Mouse (Mus musculus) limb, embryonic 13.5 days (tissue): Measurements from ENCODE around the gene Hk2. TPM values are rescaled to one million over a fixed set of nuclear protein-coding genes. Genes with fewer than 3 reads are reported as not detected.

Source experiments
- ATAC-seq: fragments of 200-750 bp; cut with Nextera tagmentation; 2 replicates; pipeline ENCODE4 v1.8.0; 2017; ENCODE audit warnings: low read depth, moderate number of reproducible peaks, moderate TSS enrichment; ENCODE audit not compliant: low FRiP score
- H3K27ac ChIP-seq: fragments of 300-500 bp; sonication (generic); 2 replicates; pipeline ENCODE4 v1.5.1; 2015; ENCODE audit warnings: inconsistent platforms, mild to moderate bottlenecking, moderate library complexity
- H3K27me3 ChIP-seq: fragments of 300-500 bp; sonication (generic); 2 replicates; pipeline ENCODE4 v1.6.1; 2015; ENCODE audit warnings: mild to moderate bottlenecking, inconsistent platforms
- H3K36me3 ChIP-seq: fragments of 300-500 bp; sonication (generic); 2 replicates; pipeline ENCODE4 v1.6.1; 2015; ENCODE audit warnings: inconsistent platforms, mild to moderate bottlenecking, moderate library complexity
- H3K4me1 ChIP-seq: fragments of 300-500 bp; sonication (generic); 2 replicates; pipeline ENCODE4 v1.6.1; 2015; ENCODE audit warnings: inconsistent platforms
- H3K4me2 ChIP-seq: fragments of 300-500 bp; sonication (generic); replicated peaks from 2 replicates; pipeline ENCODE4 v1.6.1; 2015; ENCODE audit warnings: inconsistent platforms, mild to moderate bottlenecking, moderate library complexity
- H3K4me3 ChIP-seq: fragments of 300-500 bp; sonication (generic); 2 replicates; pipeline ENCODE4 v1.5.1; 2015; ENCODE audit warnings: moderate library complexity, mild to moderate bottlenecking, inconsistent platforms
- H3K9ac ChIP-seq: fragments of 300-500 bp; sonication (generic); 2 replicates; pipeline ENCODE4 v1.6.1; 2015; ENCODE audit warnings: mild to moderate bottlenecking, inconsistent platforms
- H3K9me3 ChIP-seq: fragments of 300-500 bp; sonication (generic); 2 replicates; pipeline ENCODE4 v1.6.1; 2016; ENCODE audit warnings: inconsistent platforms
- WGBS: fragments of 180-500 bp; shearing (Covaris S2); methylation state at CpG from one replicate; pipeline ENCODE4 v1.1.7; 2015; 5-methylcytosine and 5-hydroxymethylcytosine counted together
- polyA plus RNA-seq: library from polyadenylated mRNA; unstranded; fragments of >200 nt; fragmentation: Nextera tagmentation; extraction: Ambion mirVana; gene quantifications from 2 replicates; pipeline ENCODE4 v1.2.1, GENCODE M21; 2015

The Hk2 gene
- polyA plus RNA-seq, 1 experiment from 2014 or later, result 20.2 TPM

- Histone ChIP-seq H3K4me1 (no peaks in the 10 kb centered on the region), H3K9me3 (no peaks in the 10 kb centered on the region), H3K4me2 (no peak overlapping the region), H3K4me3 (no peak overlapping the region), H3K36me3 (no peaks in the 10 kb centered on the region), H3K27ac (no peak overlapping the region), H3K9ac (no peak overlapping the region), H3K27me3 (no peaks in the 10 kb centered on the region)
- ATAC-seq, result no peak
- WGBS, result 71% methylated on average over 4 of the region's 4 CpGs
Observed at GRCm38 (mm10) chr6:82783906-82784305, 9.7 kb upstream of the Hk2 start.

- H3K27ac ChIP-seq, result no peak overlapping the region
- H3K4me2 ChIP-seq, result no peak overlapping the region
- WGBS, result 60% methylated on average over 8 of the region's 8 CpGs
- no peak overlapping the region for H3K9ac ChIP-seq
- no peak for ATAC-seq
- H3K4me3 ChIP-seq, result no peak overlapping the region
- no peaks in the 10 kb centered on the region for H3K27me3 ChIP-seq
- H3K36me3 ChIP-seq, result no peaks in the 10 kb centered on the region
- H3K4me1 ChIP-seq, result no peaks in the 10 kb centered on the region
- H3K9me3 ChIP-seq, result no peaks in the 10 kb centered on the region
Observed at GRCm38 (mm10) chr6:82780802-82781393, 6.6 kb upstream of the Hk2 start.

GRCm38 (mm10) chr6:82780369-82780768 lies 6.1 kb upstream of the Hk2 start:
- Histone ChIP-seq H3K4me3 (no peak overlapping the region), H3K27me3 (peaks cover 3% of the 10 kb centered on the region; the same call in 1 of the 2 replicates), H3K9ac (no peak overlapping the region), H3K4me1 (no peaks in the 10 kb centered on the region), H3K4me2 (no peak overlapping the region), H3K36me3 (no peaks in the 10 kb centered on the region), H3K9me3 (no peaks in the 10 kb centered on the region), H3K27ac (no peak overlapping the region)
- no peak for ATAC-seq
- WGBS, result 53% methylated on average over 4 of the region's 4 CpGs

- H3K9me3 ChIP-seq, result no peaks in the 10 kb centered on the region
- H3K9ac ChIP-seq, result no peak overlapping the region
- H3K4me3 ChIP-seq, result no peak overlapping the region
- H3K4me2 ChIP-seq, result no peak overlapping the region
- 90% methylated on average over 4 of the region's 4 CpGs for WGBS
- H3K27me3 ChIP-seq, result peaks cover 8% of the 10 kb centered on the region; the same call in 1 of the 2 replicates
- H3K27ac ChIP-seq, result no peak overlapping the region
- no peak for ATAC-seq
- no peaks in the 10 kb centered on the region for H3K36me3 ChIP-seq
- peaks cover 12% of the 10 kb centered on the region for H3K4me1 ChIP-seq
Observed at GRCm38 (mm10) chr6:82777124-82777654, 2.9 kb upstream of the Hk2 start.

- no peak overlapping the region for H3K4me3 ChIP-seq
- no peak overlapping the region for H3K4me2 ChIP-seq
- H3K4me1 ChIP-seq, result peaks cover 21% of the 10 kb centered on the region
- H3K9me3 ChIP-seq, result no peaks in the 10 kb centered on the region
- no peaks in the 10 kb centered on the region for H3K36me3 ChIP-seq
- no peak for ATAC-seq
- peaks cover 8% of the 10 kb centered on the region; the same call in 1 of the 2 replicates for H3K27me3 ChIP-seq
- no peak overlapping the region for H3K9ac ChIP-seq
- H3K27ac ChIP-seq, result no peak overlapping the region
- 78% methylated on average over 6 of the region's 6 CpGs for WGBS
Observed at GRCm38 (mm10) chr6:82775386-82775785, 1.1 kb upstream of the Hk2 start.

GRCm38 (mm10) chr6:82773261-82774131 lies 758 bp downstream of the Hk2 start:
- WGBS, result under 1% methylated on average over 66 of the region's 68 CpGs
- peak overlapping the region; percentile 67 for H3K27ac ChIP-seq
- H3K36me3 ChIP-seq, result no peaks in the 10 kb centered on the region
- ATAC-seq, result peak; percentile 42
- H3K4me1 ChIP-seq, result peaks cover 21% of the 10 kb centered on the region
- peaks cover 8% of the 10 kb centered on the region; the same call in 1 of the 2 replicates for H3K27me3 ChIP-seq
- peak overlapping the region; percentile 75 for H3K9ac ChIP-seq
- H3K4me3 ChIP-seq, result peak overlapping the region; percentile 67
- H3K4me2 ChIP-seq, result peak overlapping the region; percentile 95
- H3K9me3 ChIP-seq, result no peaks in the 10 kb centered on the region

GRCm38 (mm10) chr6:82772451-82773101 lies 1.7 kb downstream of the Hk2 start:
- peak overlapping the region; percentile 67 for H3K4me3 ChIP-seq
- H3K36me3 ChIP-seq, result no peaks in the 10 kb centered on the region
- no peak for ATAC-seq
- H3K4me2 ChIP-seq, result peak overlapping the region; percentile 95
- H3K9ac ChIP-seq, result peak overlapping the region; percentile 75
- peaks cover 8% of the 10 kb centered on the region; the same call in 1 of the 2 replicates for H3K27me3 ChIP-seq
- no peaks in the 10 kb centered on the region for H3K9me3 ChIP-seq
- H3K4me1 ChIP-seq, result peaks cover 21% of the 10 kb centered on the region
- H3K27ac ChIP-seq, result peak overlapping the region; percentile 22; the same call in 1 of the 2 replicates
- WGBS, result 1% methylated on average over 19 of the region's 19 CpGs

GRCm38 (mm10) chr6:82771981-82772409 lies 2.3 kb downstream of the Hk2 start:
- WGBS, result 3% methylated on average over 10 of the region's 10 CpGs
- no peaks in the 10 kb centered on the region for H3K36me3 ChIP-seq
- H3K4me1 ChIP-seq, result peaks cover 21% of the 10 kb centered on the region
- no peak for ATAC-seq
- H3K27me3 ChIP-seq, result peaks cover 8% of the 10 kb centered on the region; the same call in 1 of the 2 replicates
- peak overlapping the region; percentile 95 for H3K4me2 ChIP-seq
- peak overlapping the region; percentile 67 for H3K4me3 ChIP-seq
- no peaks in the 10 kb centered on the region for H3K9me3 ChIP-seq
- H3K9ac ChIP-seq, result peak overlapping the region; percentile 75; the same call in 1 of the 2 replicates
- no peak overlapping the region for H3K27ac ChIP-seq

GRCm38 (mm10) chr6:82771059-82771458 lies 3.2 kb downstream of the Hk2 start:
- peaks cover 21% of the 10 kb centered on the region for H3K4me1 ChIP-seq
- no peaks in the 10 kb centered on the region for H3K36me3 ChIP-seq
- H3K9ac ChIP-seq, result no peak overlapping the region
- H3K9me3 ChIP-seq, result no peaks in the 10 kb centered on the region
- no peak overlapping the region for H3K27ac ChIP-seq
- peak overlapping the region; percentile 95 for H3K4me2 ChIP-seq
- ATAC-seq, result no peak
- 63% methylated on average over 9 of the region's 9 CpGs for WGBS
- H3K27me3 ChIP-seq, result peaks cover 8% of the 10 kb centered on the region; the same call in 1 of the 2 replicates
- no peak overlapping the region for H3K4me3 ChIP-seq

- no peak for ATAC-seq
- Histone ChIP-seq H3K36me3 (no peaks in the 10 kb centered on the region), H3K4me2 (no peak overlapping the region), H3K27me3 (peaks cover 4% of the 10 kb centered on the region; the same call in 1 of the 2 replicates), H3K9ac (no peak overlapping the region), H3K4me1 (peaks cover 21% of the 10 kb centered on the region), H3K27ac (no peak overlapping the region), H3K9me3 (no peaks in the 10 kb centered on the region), H3K4me3 (no peak overlapping the region)
- WGBS, result 87% methylated on average over 3 of the region's 3 CpGs
Observed at GRCm38 (mm10) chr6:82770286-82770685, 4.0 kb downstream of the Hk2 start.

- Histone ChIP-seq H3K4me3 (no peak overlapping the region), H3K36me3 (no peaks in the 10 kb centered on the region), H3K4me2 (no peak overlapping the region), H3K9me3 (no peaks in the 10 kb centered on the region), H3K27me3 (no peaks in the 10 kb centered on the region), H3K27ac (no peak overlapping the region), H3K9ac (no peak overlapping the region), H3K4me1 (peaks cover 17% of the 10 kb centered on the region)
- ATAC-seq, result no peak
- WGBS, result 63% methylated on average over 5 of the region's 5 CpGs
Observed at GRCm38 (mm10) chr6:82769704-82770103, 4.5 kb downstream of the Hk2 start.
